Mouse (Mus musculus) cerebellum, postnatal 10 days (tissue): Measurements from ENCODE around the gene Rnf217.

Experiments
- DNase-seq, 2 experiments: peaks; one replicate each; pipeline ENCODE4 v3.0.0; 2021; ENCODE audit warnings: mixed read lengths in 2 of 2

Gene Rnf217

GRCm38 (mm10) chr10:31609066-31609961, at the start of gene Rnf217:
Gene Rnf217 (minus strand): TSS chr10:31609184.
- peak; percentile 85 for DNase-seq

- DNase-seq: no peak
These were observed 38.3 kb upstream of the Rnf217 start for GRCm38 (mm10) chr10:31647270-31647669.

- DNase-seq: no peak
These were observed 37.1 kb upstream of the Rnf217 start for GRCm38 (mm10) chr10:31646083-31646482.

- no peak for DNase-seq
These were observed 26.1 kb upstream of the Rnf217 start for GRCm38 (mm10) chr10:31635098-31635497.

- peak; percentile 86 to 89 for DNase-seq
These were observed 23.0 kb upstream of the Rnf217 start for GRCm38 (mm10) chr10:31632005-31632404.

GRCm38 (mm10) chr10:31615355-31615754, 6.4 kb upstream of the Rnf217 start:
- DNase-seq: no peak

GRCm38 (mm10) chr10:31614111-31614510, 5.1 kb upstream of the Rnf217 start:
- no peak for DNase-seq

GRCm38 (mm10) chr10:31608441-31609065, 431 bp downstream of the Rnf217 start:
- DNase-seq: peak; percentile 62 to 63

GRCm38 (mm10) chr10:31606981-31607867, 1.8 kb downstream of the Rnf217 start:
- peak; percentile 18 to 23 for DNase-seq

- DNase-seq: no peak
These were observed 5.1 kb downstream of the Rnf217 start for GRCm38 (mm10) chr10:31603855-31604254.

GRCm38 (mm10) chr10:31600116-31600515, 8.9 kb downstream of the Rnf217 start:
- DNase-seq: no peak

- no peak for DNase-seq
These were observed 11.1 kb downstream of the Rnf217 start for GRCm38 (mm10) chr10:31597886-31598285.

- DNase-seq: no peak
These were observed 12.2 kb downstream of the Rnf217 start for GRCm38 (mm10) chr10:31596804-31597203.

GRCm38 (mm10) chr10:31595326-31595725, 13.7 kb downstream of the Rnf217 start:
- DNase-seq: no peak

- peak; percentile 26 to 35 for DNase-seq
These were observed 16.1 kb downstream of the Rnf217 start for GRCm38 (mm10) chr10:31592741-31593524.

GRCm38 (mm10) chr10:31592095-31592740, 16.8 kb downstream of the Rnf217 start:
- no peak for DNase-seq

- DNase-seq: no peak
These were observed 28.3 kb downstream of the Rnf217 start for GRCm38 (mm10) chr10:31580722-31581121.

GRCm38 (mm10) chr10:31580073-31580472, 28.9 kb downstream of the Rnf217 start:
- no peak for DNase-seq

- no peak for DNase-seq
These were observed 35.7 kb downstream of the Rnf217 start for GRCm38 (mm10) chr10:31573267-31573666.

- DNase-seq: no peak
These were observed 51.7 kb downstream of the Rnf217 start for GRCm38 (mm10) chr10:31557311-31557710.

GRCm38 (mm10) chr10:31555433-31555960, 53.5 kb downstream of the Rnf217 start:
- DNase-seq: no peak
